Mouse (Mus musculus) monocyte, adult 2 months (primary cell): ENCODE data around the gene Gm20388.

Experiments used
- DNase-seq, 2 experiments: peaks; one replicate each; pipeline ENCODE4 v3.0.0; 2022; ENCODE audit warnings: low spot score in 2 of 2, low read depth in 1 of 2

Gm20388 gene

DNA sequence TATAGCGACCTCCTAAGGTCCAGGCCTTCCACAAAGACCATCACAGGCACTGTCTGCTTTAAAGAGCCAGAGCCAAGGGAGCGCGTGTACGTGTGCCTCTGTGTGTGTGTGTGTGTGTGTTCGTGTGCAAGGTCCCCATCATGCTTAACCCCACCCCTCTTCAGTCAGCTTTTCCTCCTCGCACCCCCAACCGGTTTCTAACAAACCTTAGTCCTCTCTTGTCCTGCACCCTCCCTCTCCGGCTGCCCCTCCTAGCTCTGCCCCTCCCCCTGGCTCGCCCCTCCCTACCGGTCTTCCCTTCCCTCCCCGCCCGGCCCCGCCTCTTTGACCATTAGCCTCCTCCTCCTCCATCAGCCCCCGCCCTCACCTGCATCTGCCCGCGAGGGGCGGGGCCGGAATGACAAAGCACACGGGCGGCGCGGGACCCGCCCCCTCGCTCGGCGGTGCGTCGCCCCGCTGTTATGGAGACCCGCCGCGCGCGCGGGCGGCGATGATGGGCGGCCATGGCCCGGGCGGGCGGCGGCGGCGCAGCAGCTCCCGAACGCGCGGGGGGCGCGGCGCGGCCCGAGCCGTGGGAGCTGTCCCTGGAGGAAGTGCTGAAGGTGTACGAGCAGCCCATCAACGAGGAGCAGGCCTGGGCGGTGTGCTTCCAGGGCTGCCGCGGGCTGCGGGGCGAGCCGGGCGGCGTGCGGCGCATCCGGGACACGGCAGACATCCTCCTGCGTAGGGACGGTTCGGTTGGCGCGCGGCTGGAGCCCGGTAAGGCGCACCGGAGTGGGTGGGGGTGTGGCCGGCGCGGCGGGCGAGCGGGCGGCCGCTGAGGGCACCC lies 3421.8 kb downstream of the Gm20388 start, which contains the start of gene Spire2:
TSS of gene Spire2 (plus strand) at position 452 of the 829 bp plus-strand sequence.
- peak in 1 of 2 experiments; percentile 37 for DNase-seq

DNA sequence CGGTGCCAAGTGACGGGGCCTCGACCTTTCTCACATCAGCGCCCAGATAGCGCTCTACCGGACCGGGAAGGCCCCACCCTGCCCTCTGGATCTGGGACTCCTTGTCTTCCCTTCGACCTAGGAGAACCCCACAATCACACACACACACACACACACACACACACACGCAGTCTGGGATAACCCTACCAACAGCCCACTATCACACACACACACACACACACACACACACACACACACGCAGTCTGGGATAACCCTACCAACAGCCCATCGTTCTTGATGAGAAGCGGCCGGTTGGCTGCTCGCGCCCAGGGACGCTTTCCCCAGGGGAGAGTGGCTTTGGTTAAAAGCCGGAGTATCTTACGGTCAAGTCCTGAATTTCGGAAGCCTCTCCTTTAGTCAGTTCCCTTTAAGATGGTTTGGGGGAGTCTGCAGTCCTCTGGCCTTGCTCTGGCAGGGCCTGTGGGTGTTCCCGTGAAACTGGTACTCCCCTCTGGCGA lies 3422.5 kb downstream of the Gm20388 start:
- no peak for DNase-seq

DNA sequence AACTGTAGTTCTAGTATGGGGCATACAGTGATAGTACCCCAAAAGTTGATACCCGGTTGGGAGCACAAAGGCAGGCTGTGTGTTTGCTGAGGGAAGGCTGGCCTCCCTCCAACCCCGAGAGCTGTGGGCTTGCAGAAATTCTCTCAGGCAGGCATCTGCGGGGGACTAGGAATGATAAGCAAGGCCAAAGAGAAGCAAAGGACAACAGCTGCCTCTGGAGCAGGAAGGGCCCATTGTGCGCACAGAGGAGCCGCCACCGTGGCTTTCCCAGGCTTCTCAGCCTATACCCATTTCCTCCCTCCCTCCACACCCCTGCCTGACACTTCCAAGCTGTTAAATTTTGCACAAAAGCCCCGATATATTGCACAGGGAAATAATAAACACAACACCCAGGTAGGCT lies 3423.2 kb downstream of the Gm20388 start:
- DNase-seq: no peak

DNA sequence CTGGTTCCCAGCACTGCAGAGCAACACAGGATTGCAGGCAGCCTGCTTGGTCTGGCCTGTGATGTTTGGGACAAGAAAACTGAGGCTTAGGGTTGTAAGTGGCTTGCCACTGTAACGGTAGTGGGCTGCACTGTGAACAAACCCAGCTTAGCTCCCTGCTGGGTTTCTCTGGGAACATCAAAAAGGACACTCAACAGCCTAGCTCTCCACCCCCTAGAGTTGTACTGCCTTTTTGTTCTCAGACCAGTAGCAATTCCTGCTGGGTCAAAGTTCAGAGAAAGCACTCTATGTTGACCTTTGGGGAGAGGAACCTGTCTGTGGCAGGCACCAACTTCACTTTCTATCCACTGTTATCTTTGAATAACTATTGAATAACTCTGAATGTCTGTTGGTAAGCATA lies 3423.8 kb downstream of the Gm20388 start:
- no peak for DNase-seq

GRCm38 (mm10) chr8:123337475-123337874 lies 3426.8 kb downstream of the Gm20388 start:
- no peak for DNase-seq

DNA sequence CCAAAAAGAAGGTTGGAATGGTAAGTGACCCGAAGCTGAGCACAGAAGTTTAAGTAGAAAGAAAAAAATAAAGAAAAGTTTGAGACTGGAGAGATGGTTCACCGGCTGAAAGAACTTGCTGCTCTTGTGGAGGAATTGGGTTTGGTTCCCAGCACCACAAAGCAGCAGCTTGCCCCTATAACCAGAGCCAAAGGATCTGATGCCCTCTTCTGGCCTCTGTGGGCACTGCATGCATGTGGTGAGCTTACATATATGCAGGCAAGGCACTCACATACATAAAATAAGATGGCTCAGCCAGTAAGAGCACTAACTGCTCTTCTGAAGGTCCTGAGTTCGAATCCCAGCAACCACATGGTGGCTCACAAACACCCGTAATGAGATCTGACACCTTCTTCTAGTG lies 3429.4 kb downstream of the Gm20388 start:
- no peak for DNase-seq

GRCm38 (mm10) chr8:123341040-123342015 lies 3430.7 kb downstream of the Gm20388 start:
- no peak for DNase-seq

DNA sequence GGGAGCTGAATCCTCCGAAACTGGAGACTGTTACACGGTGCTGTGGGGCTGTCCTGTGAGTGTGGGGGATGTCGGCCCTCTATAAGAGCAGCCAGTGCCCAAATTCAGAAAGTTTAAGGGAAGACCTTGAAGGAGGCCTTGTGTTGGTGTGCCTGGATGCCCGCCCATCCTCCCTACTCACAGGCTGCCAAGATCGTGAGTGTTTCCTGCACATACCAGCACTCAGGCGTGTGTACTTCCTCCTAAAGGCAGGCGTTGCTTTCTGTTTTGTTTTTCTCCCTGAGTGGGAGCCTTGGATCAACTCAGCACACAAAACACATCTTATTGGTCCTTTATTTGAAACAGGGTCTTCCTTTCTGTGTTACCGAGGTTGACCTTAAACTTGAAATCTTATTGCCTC lies 3431.6 kb downstream of the Gm20388 start:
- DNase-seq: no peak

DNA sequence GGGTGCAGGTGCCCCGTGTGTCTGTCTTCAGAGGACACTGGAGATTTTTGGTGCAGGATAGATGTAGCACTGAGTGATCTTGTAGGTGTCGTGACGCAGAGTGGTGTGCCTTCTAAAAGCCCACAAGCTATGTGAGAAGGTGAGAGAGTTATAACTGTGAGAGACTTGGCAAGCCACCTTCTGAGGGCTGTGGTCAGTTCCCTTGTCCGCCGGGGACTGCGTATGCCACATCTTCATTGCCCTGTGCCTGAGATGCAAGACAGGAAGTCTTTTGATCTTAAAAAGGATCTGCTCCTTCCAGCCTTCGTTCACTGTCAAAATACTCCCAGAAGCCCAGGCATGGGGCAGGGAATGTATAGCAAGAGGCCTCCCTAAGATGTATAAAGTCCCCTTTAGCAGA lies 3432.3 kb downstream of the Gm20388 start:
- no peak for DNase-seq

GRCm38 (mm10) chr8:123343422-123343821 lies 3432.8 kb downstream of the Gm20388 start:
- no peak for DNase-seq

GRCm38 (mm10) chr8:123345135-123345534 lies 3434.5 kb downstream of the Gm20388 start:
- DNase-seq: no peak

DNA sequence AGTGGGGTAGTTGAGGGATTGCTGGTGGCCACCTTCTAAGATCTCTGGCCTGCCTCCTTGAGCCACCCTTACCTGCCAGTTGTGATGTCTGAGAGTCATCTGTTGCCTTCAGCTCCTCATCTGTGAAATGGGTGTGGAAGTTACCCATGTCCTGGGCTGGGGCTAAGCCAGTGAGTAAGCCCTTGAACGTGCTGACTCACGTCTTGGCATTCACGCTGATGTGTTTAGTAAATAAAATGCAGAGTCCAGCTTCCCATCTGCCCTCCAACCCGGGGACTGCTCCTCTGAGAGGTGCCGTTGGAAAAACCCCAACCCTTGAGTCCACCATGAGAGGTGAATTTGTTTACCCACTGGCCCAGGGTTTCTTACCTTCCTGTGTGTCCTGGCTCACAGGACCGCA lies 3435.2 kb downstream of the Gm20388 start:
- no peak for DNase-seq

GRCm38 (mm10) chr8:123347293-123347692 lies 3436.7 kb downstream of the Gm20388 start:
- no peak for DNase-seq

DNA sequence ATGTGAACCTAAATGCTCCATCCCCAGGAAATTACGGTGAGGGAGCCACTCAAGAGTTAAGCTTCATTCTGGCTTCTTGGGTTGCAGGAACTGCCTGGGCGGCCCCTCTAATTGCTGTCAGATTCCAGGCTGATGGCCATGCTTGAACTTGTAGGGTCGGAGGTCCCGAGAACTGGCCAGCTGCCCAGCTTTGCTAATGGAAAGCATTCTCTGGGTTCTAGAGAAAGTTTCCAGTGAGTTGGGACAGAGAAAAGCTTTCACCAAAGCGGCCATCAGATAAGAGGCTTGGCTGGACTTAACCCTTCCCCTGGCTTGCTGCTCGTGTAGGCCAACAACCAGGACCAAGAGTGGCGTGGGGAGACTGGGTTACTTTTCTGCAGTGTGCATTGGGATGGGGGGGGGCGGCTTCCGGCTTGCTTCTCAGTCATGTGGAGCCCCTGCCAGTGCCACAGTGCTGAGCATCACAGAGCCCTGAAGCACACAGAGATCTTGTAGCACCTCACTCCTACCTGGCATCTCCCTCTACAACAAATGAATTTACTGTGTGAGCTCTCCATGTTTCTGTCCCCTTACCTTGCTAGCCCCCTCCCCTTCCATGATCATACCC lies 3437.7 kb downstream of the Gm20388 start:
- DNase-seq: no peak

DNA sequence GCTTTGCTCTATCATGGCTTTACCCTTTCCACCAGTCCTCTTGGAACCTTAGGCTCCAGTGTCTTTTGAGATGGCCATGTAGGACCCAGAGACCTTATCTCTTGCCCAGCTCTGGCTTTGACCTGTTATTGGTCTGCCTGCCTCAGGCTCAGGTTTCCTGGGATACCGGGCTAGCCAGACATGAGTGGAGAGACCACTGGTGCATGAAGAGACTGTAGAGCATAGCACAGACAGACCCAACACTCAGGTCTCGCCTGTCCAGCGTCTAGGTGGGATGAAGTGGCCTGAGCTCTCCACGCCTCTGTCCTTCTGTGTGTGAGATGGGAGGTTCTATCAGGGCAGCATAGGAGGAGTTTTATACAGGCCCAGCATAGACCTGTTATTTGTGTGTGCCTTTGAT lies 3438.4 kb downstream of the Gm20388 start:
- no peak for DNase-seq

- DNase-seq: no peak
These were observed 3441.5 kb downstream of the Gm20388 start for GRCm38 (mm10) chr8:123352118-123352517.

DNA sequence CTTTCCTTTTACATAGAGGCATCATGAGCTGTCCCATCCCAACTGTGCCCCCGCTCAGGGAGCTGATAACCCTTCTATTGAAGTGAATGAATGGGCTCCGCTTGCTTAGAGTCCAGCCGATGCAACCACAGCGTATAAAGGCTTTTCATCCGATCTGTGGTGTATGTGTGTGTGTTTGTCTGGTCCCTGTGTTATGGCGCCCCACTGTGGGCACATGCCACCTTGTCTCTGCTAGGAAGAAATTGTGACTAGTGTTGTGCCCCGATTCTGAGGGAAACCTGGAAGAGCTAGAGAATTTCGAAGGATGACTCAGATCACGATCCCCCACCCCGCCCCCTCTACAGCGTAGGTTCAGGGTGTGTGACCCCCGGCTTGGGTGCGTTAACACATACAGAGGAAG lies 3442.1 kb downstream of the Gm20388 start:
- DNase-seq: no peak

DNA sequence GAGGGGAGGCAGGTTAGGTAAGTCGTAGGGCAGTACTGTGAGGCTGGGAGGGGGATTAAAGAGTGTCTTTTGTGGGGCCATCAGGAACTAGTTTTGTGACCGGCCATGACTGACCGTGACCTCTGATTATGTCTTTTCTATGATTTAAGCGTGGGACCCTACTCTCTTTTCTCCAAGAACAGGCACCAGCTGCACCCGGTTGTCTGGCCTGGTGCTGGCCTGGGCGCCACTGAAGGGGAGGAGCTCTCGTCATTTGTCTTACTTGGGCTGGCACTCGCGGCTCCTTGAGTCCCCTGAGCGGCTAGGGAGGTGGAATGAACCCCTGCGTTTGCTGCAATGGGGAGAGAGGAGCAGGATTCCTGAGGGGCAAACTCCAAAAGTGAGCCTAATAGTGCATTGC lies 3442.6 kb downstream of the Gm20388 start:
- no peak for DNase-seq

DNA sequence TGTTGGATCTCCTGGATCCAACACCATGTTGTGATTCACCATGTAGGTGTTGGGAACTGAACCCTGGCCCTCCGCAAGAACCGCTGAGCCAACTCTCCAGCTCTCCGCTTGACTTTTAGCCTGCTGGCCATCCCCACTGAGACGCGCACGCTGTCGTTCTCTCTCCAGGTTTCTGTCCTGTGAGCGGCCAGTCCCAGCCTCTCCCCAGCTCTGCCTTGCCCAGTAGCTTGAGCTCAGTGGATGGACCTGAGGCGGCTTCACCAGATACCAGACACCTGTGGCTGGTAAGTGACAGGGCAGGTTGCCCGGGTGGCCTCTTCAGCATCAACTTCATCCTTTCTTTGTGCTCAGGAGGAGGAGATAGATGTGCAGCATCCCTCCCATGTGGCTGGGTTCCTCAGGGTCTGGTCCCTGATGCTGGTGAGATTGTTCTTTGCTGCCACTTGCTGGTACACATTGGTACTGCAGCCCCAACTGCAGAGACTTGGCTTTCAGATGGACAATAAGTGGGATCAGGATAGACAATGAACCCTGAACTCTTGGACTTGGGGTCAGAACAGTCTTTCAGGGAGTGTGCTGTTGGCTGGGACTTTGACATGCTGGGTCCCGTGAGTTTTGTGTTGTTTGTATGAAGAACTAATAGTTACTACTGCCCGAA lies 3450.6 kb downstream of the Gm20388 start:
- DNase-seq: peak in 1 of 2 experiments; percentile 62

DNA sequence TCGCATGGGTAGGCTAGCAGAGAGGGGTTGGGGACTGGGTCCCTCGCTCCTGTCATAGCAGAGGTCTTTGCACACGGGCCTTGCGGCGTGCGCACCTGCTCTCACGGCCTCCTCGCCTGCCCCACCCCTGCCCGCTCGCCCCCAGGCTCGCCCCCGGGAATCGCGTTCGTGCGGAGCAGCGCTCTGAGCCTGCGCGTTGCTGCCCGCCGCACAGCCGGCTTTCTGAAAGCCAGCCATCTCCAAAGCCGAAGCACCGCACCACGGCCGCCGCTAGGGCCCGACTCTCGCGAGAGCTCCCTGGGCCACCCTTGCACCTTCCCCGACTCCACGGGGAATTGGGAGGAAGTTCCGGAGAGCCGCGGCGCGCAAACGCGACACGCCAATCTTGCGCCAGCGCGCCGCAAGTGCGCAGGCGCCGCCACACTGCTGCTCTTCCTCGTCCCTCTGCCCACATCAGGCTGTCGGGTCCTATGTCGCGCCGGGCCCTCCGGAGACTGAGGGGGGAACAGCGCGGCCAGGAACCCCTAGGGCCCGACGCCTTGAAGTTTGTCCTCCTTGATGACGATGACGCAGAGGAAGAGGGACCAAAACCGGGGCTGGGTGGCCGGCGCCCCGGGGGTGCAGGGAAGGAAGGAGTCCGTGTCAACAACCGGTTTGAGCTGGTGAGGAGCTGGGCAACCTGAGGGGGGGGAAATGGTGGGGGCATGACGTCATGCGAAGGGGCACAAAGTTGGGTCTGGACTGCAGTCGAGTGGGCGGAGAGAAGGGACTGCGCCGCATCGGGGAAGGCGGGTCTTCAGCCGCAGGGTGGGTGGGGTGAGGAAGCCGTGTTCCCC lies 3463.0 kb downstream of the Gm20388 start, which contains the start of gene Tcf25:
TSS of gene Tcf25 (plus strand) at position 351 of the 836 bp plus-strand sequence.
- peak; percentile 92 to 96 for DNase-seq
